Mouse (Mus musculus) bone marrow macrophage, adult 2 months (primary cell): Measurements from ENCODE around the gene Fbl.

Experiments
- CTCF ChIP-seq: IDR thresholded peaks from 2 replicates; pipeline ENCODE4 v1.5.1; 2012; ENCODE audit warnings: low read depth, mild to moderate bottlenecking, low read length, moderate library complexity
- POLR2A ChIP-seq: IDR thresholded peaks from 2 replicates; pipeline ENCODE4 v1.6.1; 2012; ENCODE audit warnings: mild to moderate bottlenecking, low read depth, low read length, borderline replicate concordance

DNA sequence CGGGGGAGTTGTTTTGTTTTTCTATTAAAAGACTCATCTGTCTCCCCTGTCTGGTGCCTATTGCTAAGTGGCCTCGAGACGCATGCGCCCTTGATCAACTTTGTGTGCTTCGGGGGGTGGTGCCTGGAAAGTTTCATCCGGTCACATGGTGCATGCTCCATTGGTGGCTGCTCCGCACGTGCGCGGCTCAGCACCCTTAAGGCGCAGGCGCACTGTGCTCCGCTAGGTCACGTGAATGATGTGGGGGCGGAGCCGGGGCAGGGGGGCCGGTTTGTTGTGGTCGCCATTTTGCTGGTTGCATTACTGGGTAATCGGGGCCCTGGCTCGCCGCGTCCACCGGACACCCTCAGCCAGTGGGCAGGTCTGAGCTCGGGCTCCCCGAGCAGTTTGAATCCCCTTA, 9.7 kb downstream of the Fbl start, which contains the start of gene Dyrk1b:
- TF ChIP-seq CTCF (no peak), POLR2A (no peak)
